Mouse (Mus musculus) G1E (cell line): ENCODE data around the gene Tmem161a. TPM values are rescaled to one million over a fixed set of nuclear protein-coding genes. Genes with fewer than 3 reads are reported as not detected.

Source experiments
- ATAC-seq: 2 replicates; pipeline ENCODE4 v1.8.0; 2016; ENCODE audit warnings: mild to moderate bottlenecking; ENCODE audit not compliant: insufficient number of reproducible peaks, poor library complexity, low FRiP score, severe bottlenecking; ENCODE audit errors: extremely low read depth
- DNase-seq: peaks from one replicate; pipeline ENCODE4 v3.0.0; 2012; ENCODE audit warnings: low spot score
- H3K27me3 ChIP-seq: 2 replicates; pipeline ENCODE4 v1.6.1; 2012; ENCODE audit warnings: mild to moderate bottlenecking, low read length, inconsistent platforms; ENCODE audit not compliant: insufficient read depth
- H3K36me3 ChIP-seq: replicated peaks from 2 replicates; pipeline ENCODE3; 2012; ENCODE audit warnings: mild to moderate bottlenecking, inconsistent platforms
- H3K4me1 ChIP-seq: 2 replicates; pipeline ENCODE4 v1.6.1; 2012; ENCODE audit warnings: low read depth, low read length, inconsistent platforms, mixed read lengths; ENCODE audit not compliant: insufficient read depth
- H3K4me3 ChIP-seq: 2 replicates; pipeline ENCODE4 v1.5.1; 2012; ENCODE audit warnings: low read depth, mild to moderate bottlenecking, inconsistent platforms, low read length, moderate library complexity, mixed read lengths
- H3K9me3 ChIP-seq: replicated peaks from 2 replicates; pipeline ENCODE4 v1.6.1; 2012; ENCODE audit warnings: inconsistent platforms
- CTCF ChIP-seq: IDR thresholded peaks from 2 replicates; pipeline ENCODE4 v1.5.1; 2012; ENCODE audit warnings: low read depth, low read length, inconsistent platforms, mixed read lengths
- GATA1 ChIP-seq: IDR thresholded peaks from 2 replicates; pipeline ENCODE4 v1.6.1; 2012; ENCODE audit warnings: borderline replicate concordance, low read length, inconsistent platforms, mixed read lengths
- GATA2 ChIP-seq: IDR thresholded peaks from 2 replicates; pipeline ENCODE4 v1.6.1; 2012; ENCODE audit warnings: low read depth, low read length, inconsistent platforms, borderline replicate concordance
- POLR2AphosphoS5 ChIP-seq: IDR thresholded peaks from 2 replicates; pipeline ENCODE4 v1.6.1; 2012; ENCODE audit warnings: low read depth, low read length, inconsistent platforms; ENCODE audit not compliant: insufficient replicate concordance
- TAL1 ChIP-seq: conservative IDR thresholded peaks from 2 replicates; pipeline ENCODE4 v1.6.1; 2012; ENCODE audit warnings: low read depth, low read length, inconsistent platforms, mixed read lengths
- polyA plus RNA-seq: library from polyadenylated mRNA; stranded (reverse); fragments of >175 nt; gene quantifications from 2 replicates; pipeline ENCODE4 v1.2.3, GENCODE M21; 2012
- total RNA-seq, 2 experiments: library from RNA; stranded (forward) in 1 of 2; stranded (reverse) in 1 of 2; fragments of 200-1000 nt in 1 of 2; fragments of >200 nt in 1 of 2; fragmentation: Nextera tagmentation in 1 of 2; gene quantifications; 2 replicates each; pipeline ENCODE4 v1.2.3; 2014 to 2017

Tmem161a gene
- total and polyA plus RNA-seq, 3 experiments = 15.8 to 119 (median 22.0) TPM

GRCm38 (mm10) chr8:70171240-70171639 is 916 bp upstream of the Tmem161a start:
- peaks cover 3% of the 10 kb centered on the region; the same call in 1 of the 2 replicates for H3K27me3 ChIP-seq
- DNase-seq (no peak), ATAC-seq (no peak)
- H3K36me3 ChIP-seq = peaks cover 22% of the 10 kb centered on the region
- no peaks in the 10 kb centered on the region for H3K9me3 ChIP-seq
- H3K4me3 ChIP-seq = peak overlapping the region; percentile 42; the same call in 1 of the 2 replicates
- peaks cover 58% of the 10 kb centered on the region for H3K4me1 ChIP-seq
- no peak for TF ChIP-seq GATA2
- TF ChIP-seq CTCF = no peak
- no peak for TF ChIP-seq GATA1
- no peak for TF ChIP-seq TAL1
- TF ChIP-seq POLR2AphosphoS5 = no peak

GRCm38 (mm10) chr8:70173320-70173719 is 1.2 kb downstream of the Tmem161a start:
- TF ChIP-seq TAL1 = no peak
- Histone ChIP-seq H3K27me3 (no peaks in the 10 kb centered on the region), H3K4me3 (peak overlapping the region; percentile 51; the same call in 1 of the 2 replicates), H3K4me1 (peaks cover 51% of the 10 kb centered on the region), H3K36me3 (peaks cover 42% of the 10 kb centered on the region), H3K9me3 (no peaks in the 10 kb centered on the region)
- no peak for DNase-seq
- ATAC-seq = no peak

DNA sequence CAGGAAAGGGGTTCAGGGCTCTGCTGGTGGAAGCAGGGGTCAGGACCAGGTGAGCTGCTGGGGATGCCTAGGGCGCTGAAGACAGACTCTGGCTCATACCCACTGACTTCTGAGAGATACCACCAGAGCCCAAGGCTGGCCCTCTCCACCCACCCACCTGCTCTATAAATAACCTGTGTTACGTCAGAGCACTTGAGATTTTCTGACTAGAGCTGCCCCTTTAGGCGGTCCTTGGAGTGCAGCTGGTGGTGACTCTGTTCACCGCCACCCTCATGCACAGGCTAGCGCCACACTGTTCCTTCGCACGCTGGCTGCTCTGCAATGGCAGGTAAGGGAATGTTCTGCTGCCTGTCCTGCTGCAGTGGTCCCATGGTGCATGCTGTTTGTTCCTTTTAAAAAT is 1.9 kb downstream of the Tmem161a start:
- Histone ChIP-seq H3K9me3 (no peaks in the 10 kb centered on the region), H3K27me3 (no peaks in the 10 kb centered on the region), H3K4me1 (peaks cover 54% of the 10 kb centered on the region), H3K36me3 (peaks cover 50% of the 10 kb centered on the region), H3K4me3 (peak overlapping the region; percentile 53; the same call in 1 of the 2 replicates)
- DNase-seq (no peak), ATAC-seq (no peak)
- TF ChIP-seq GATA1 (no peak), CTCF (no peak), GATA2 (no peak), TAL1 (no peak), POLR2AphosphoS5 (no peak)

GRCm38 (mm10) chr8:70178231-70178630 is 6.1 kb downstream of the Tmem161a start:
- Histone ChIP-seq H3K4me3 (no peak overlapping the region), H3K4me1 (peaks cover 46% of the 10 kb centered on the region), H3K36me3 (peaks cover 85% of the 10 kb centered on the region), H3K9me3 (no peaks in the 10 kb centered on the region), H3K27me3 (no peaks in the 10 kb centered on the region)
- DNase-seq (no peak), ATAC-seq (no peak)
- TF ChIP-seq TAL1 = no peak
- no peak for TF ChIP-seq GATA1
- TF ChIP-seq GATA2 = no peak
- no peak for TF ChIP-seq POLR2AphosphoS5
- no peak for TF ChIP-seq CTCF

DNA sequence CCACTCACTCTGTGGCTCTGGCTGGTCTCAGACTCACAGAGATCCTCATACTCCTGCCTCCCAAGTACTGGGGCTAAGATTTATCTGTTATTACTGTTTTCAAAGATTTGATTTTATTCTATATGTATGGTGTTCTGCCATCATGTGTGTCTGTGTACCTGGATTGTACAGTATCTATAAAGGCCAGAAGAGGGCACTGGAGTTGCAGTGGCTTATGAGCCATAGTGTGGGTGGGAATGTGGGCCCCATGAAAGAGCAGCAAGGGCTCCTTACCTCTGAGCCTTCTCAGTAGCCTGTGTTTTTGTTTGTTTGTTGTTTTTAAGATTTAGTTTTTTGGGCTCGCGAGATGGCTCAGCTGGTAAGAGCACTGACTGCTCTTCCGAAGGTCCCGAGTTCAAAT is 6.9 kb downstream of the Tmem161a start:
- ATAC-seq (no peak), DNase-seq (no peak)
- Histone ChIP-seq H3K9me3 (no peaks in the 10 kb centered on the region), H3K27me3 (no peaks in the 10 kb centered on the region), H3K36me3 (peaks cover 87% of the 10 kb centered on the region), H3K4me1 (peaks cover 38% of the 10 kb centered on the region), H3K4me3 (no peak overlapping the region)
- TF ChIP-seq TAL1 (no peak), GATA2 (no peak), GATA1 (no peak), POLR2AphosphoS5 (no peak), CTCF (no peak)

GRCm38 (mm10) chr8:70181212-70181902 is 9.2 kb downstream of the Tmem161a start:
- H3K4me1 ChIP-seq = peaks cover 33% of the 10 kb centered on the region
- no peaks in the 10 kb centered on the region for H3K27me3 ChIP-seq
- H3K36me3 ChIP-seq = peaks cover 87% of the 10 kb centered on the region
- H3K4me3 ChIP-seq = peak overlapping the region; percentile 45; the same call in 1 of the 2 replicates
- TF ChIP-seq GATA2 (no peak), CTCF (no peak), TAL1 (no peak), GATA1 (no peak), POLR2AphosphoS5 (no peak)
- no peak for ATAC-seq
- H3K9me3 ChIP-seq = no peaks in the 10 kb centered on the region
- DNase-seq = no peak
